Mouse (Mus musculus) liver, embryonic 11.5 days (tissue): ENCODE measurements at regions not wholly inside any gene's neighbourhood (a gene's known extent, or its start where the extent isn't known, plus 50 kb on each side); places are given as distances from the start of the nearest gene placed in this dataset.
A peak's percentile ranks its signal among the peaks of the same experiment; 100 is the strongest.

Experiments used
- ATAC-seq: fragments of 200-750 bp; cut with Nextera tagmentation; replicated peaks from 2 replicates; pipeline ENCODE4 v1.8.0; 2017; ENCODE audit warnings: moderate number of reproducible peaks, mild to moderate bottlenecking, moderate TSS enrichment, moderate library complexity; ENCODE audit not compliant: low FRiP score
- DNase-seq: peaks from one replicate; pipeline ENCODE4 v3.0.0-alpha.2; 2017; ENCODE audit warnings: low spot score
- H3K27ac ChIP-seq: fragments of 300-500 bp; sonication (generic); 2 replicates; pipeline ENCODE4 v1.5.1; 2014; ENCODE audit warnings: mild to moderate bottlenecking, low read depth, low read length, control low read depth
- H3K27me3 ChIP-seq: fragments of 300-500 bp; sonication (generic); replicated peaks from 2 replicates; pipeline ENCODE4 v1.6.1; 2014; ENCODE audit warnings: low read length, mixed read lengths; ENCODE audit not compliant: control insufficient read depth, insufficient read depth
- H3K36me3 ChIP-seq: fragments of 300-500 bp; sonication (generic); 2 replicates; pipeline ENCODE4 v1.6.1; 2014; ENCODE audit warnings: mild to moderate bottlenecking, low read length, moderate library complexity, mixed read lengths; ENCODE audit not compliant: control insufficient read depth, insufficient read depth
- H3K4me1 ChIP-seq: fragments of 300-500 bp; sonication (generic); replicated peaks from 2 replicates; pipeline ENCODE4 v1.6.1; 2014; ENCODE audit warnings: low read length, mixed read lengths; ENCODE audit not compliant: control insufficient read depth, insufficient read depth
- H3K4me2 ChIP-seq: fragments of 300-500 bp; sonication (generic); 2 replicates; pipeline ENCODE4 v1.6.1; 2014; ENCODE audit warnings: mild to moderate bottlenecking, control low read depth, moderate library complexity
- H3K4me3 ChIP-seq: fragments of 300-500 bp; sonication (generic); 2 replicates; pipeline ENCODE4 v1.5.1; 2014; ENCODE audit warnings: low read depth, low read length, control low read depth
- H3K9ac ChIP-seq: fragments of 300-500 bp; sonication (generic); 2 replicates; pipeline ENCODE4 v1.6.1; 2014; ENCODE audit warnings: low read depth, low read length, control low read depth
- H3K9me3 ChIP-seq: fragments of 300-500 bp; sonication (generic); 2 replicates; pipeline ENCODE4 v1.6.1; 2016; ENCODE audit warnings: low read length, inconsistent platforms, mixed read lengths; ENCODE audit not compliant: control insufficient read depth
- WGBS: fragments of 180-500 bp; shearing (Covaris S2); extraction: QIAGEN DNeasy Blood & Tissue Kit; methylation state at CpG from one replicate; pipeline ENCODE4 v1.1.7; 2014; 5-methylcytosine and 5-hydroxymethylcytosine counted together

- Histone ChIP-seq H3K27ac (no peak overlapping the region), H3K4me2 (no peak overlapping the region), H3K9me3 (no peaks in the 10 kb centered on the region), H3K9ac (no peak overlapping the region), H3K27me3 (no peaks in the 10 kb centered on the region), H3K36me3 (no peaks in the 10 kb centered on the region), H3K4me1 (no peaks in the 10 kb centered on the region), H3K4me3 (no peak overlapping the region)
- ATAC-seq, result no peak
- WGBS, result 55% methylated on average over 8 of the region's 8 CpGs
- no peak for DNase-seq
Measured at GRCm38 (mm10) chr13:71148491-71149302, 307.1 kb upstream of the Adamts16 start.

GRCm38 (mm10) chr13:71146859-71147443, 305.3 kb upstream of the Adamts16 start:
- DNase-seq (no peak), ATAC-seq (no peak)
- no peak overlapping the region for H3K4me2 ChIP-seq
- H3K9me3 ChIP-seq, result no peaks in the 10 kb centered on the region
- H3K27ac ChIP-seq, result no peak overlapping the region
- no peak overlapping the region for H3K9ac ChIP-seq
- H3K36me3 ChIP-seq, result no peaks in the 10 kb centered on the region
- no peak overlapping the region for H3K4me3 ChIP-seq
- H3K4me1 ChIP-seq, result no peaks in the 10 kb centered on the region
- 69% methylated on average over 3 of the region's 3 CpGs for WGBS
- H3K27me3 ChIP-seq, result no peaks in the 10 kb centered on the region

GRCm38 (mm10) chr13:71138745-71139312, 297.2 kb upstream of the Adamts16 start:
- H3K9me3 ChIP-seq, result no peaks in the 10 kb centered on the region
- ATAC-seq, result no peak
- DNase-seq, result no peak
- H3K4me2 ChIP-seq, result no peak overlapping the region
- H3K9ac ChIP-seq, result no peak overlapping the region
- no peaks in the 10 kb centered on the region for H3K4me1 ChIP-seq
- H3K27me3 ChIP-seq, result no peaks in the 10 kb centered on the region
- WGBS, result 80% methylated on average over 11 of the region's 11 CpGs
- H3K36me3 ChIP-seq, result no peaks in the 10 kb centered on the region
- H3K27ac ChIP-seq, result no peak overlapping the region
- H3K4me3 ChIP-seq, result no peak overlapping the region

- 68% methylated on average over 5 of the region's 5 CpGs for WGBS
Measured at GRCm38 (mm10) chr13:71135940-71136632, 294.5 kb upstream of the Adamts16 start.

GRCm38 (mm10) chr13:71121484-71121883, 279.9 kb upstream of the Adamts16 start:
- 14% methylated on average over 1 of the region's 1 CpGs for WGBS
- H3K4me2 ChIP-seq, result no peak overlapping the region
- ATAC-seq (no peak), DNase-seq (no peak)
- H3K27ac ChIP-seq, result no peak overlapping the region
- no peaks in the 10 kb centered on the region for H3K27me3 ChIP-seq
- H3K9ac ChIP-seq, result no peak overlapping the region
- H3K4me1 ChIP-seq, result no peaks in the 10 kb centered on the region
- H3K4me3 ChIP-seq, result no peak overlapping the region
- H3K36me3 ChIP-seq, result no peaks in the 10 kb centered on the region
- no peaks in the 10 kb centered on the region for H3K9me3 ChIP-seq

More at GRCm38 (mm10) chr13:71135940-71136632, 294.5 kb upstream of the Adamts16 start:
- DNase-seq, result no peak
- Histone ChIP-seq H3K9me3 (no peaks in the 10 kb centered on the region), H3K27me3 (no peaks in the 10 kb centered on the region), H3K4me3 (no peak overlapping the region), H3K4me1 (no peaks in the 10 kb centered on the region), H3K4me2 (no peak overlapping the region), H3K9ac (no peak overlapping the region), H3K36me3 (no peaks in the 10 kb centered on the region), H3K27ac (no peak overlapping the region)
- ATAC-seq, result no peak

- no peak overlapping the region for H3K9ac ChIP-seq
- no peak for DNase-seq
- H3K4me1 ChIP-seq, result no peaks in the 10 kb centered on the region
- no peak overlapping the region for H3K27ac ChIP-seq
- no peak overlapping the region for H3K4me3 ChIP-seq
- no peaks in the 10 kb centered on the region for H3K27me3 ChIP-seq
- WGBS, result 85% methylated on average over 8 of the region's 8 CpGs
- no peaks in the 10 kb centered on the region for H3K36me3 ChIP-seq
- H3K9me3 ChIP-seq, result no peaks in the 10 kb centered on the region
- ATAC-seq, result no peak
- H3K4me2 ChIP-seq, result no peak overlapping the region
Measured at GRCm38 (mm10) chr13:71108175-71108574, 266.6 kb upstream of the Adamts16 start.

GRCm38 (mm10) chr13:71105229-71105838, 263.7 kb upstream of the Adamts16 start:
- Histone ChIP-seq H3K9me3 (no peaks in the 10 kb centered on the region), H3K27me3 (no peaks in the 10 kb centered on the region), H3K27ac (no peak overlapping the region), H3K4me1 (no peaks in the 10 kb centered on the region), H3K36me3 (no peaks in the 10 kb centered on the region), H3K4me3 (no peak overlapping the region), H3K9ac (no peak overlapping the region), H3K4me2 (peak overlapping the region; percentile 30)
- DNase-seq (peak; percentile 52), ATAC-seq (0 out of 2 replicates have a peak, but pooled peaks have one; percentile 41)
- 17% methylated on average over 18 of the region's 18 CpGs for WGBS

GRCm38 (mm10) chr13:71104419-71105228, 263.0 kb upstream of the Adamts16 start:
- 39% methylated on average over 22 of the region's 22 CpGs for WGBS

More at GRCm38 (mm10) chr13:71104419-71105228, 263.0 kb upstream of the Adamts16 start:
- no peaks in the 10 kb centered on the region for H3K4me1 ChIP-seq
- H3K4me2 ChIP-seq, result peak overlapping the region; percentile 30
- no peak overlapping the region for H3K4me3 ChIP-seq
- no peaks in the 10 kb centered on the region for H3K27me3 ChIP-seq
- DNase-seq (no peak), ATAC-seq (no peak)
- no peak overlapping the region for H3K27ac ChIP-seq
- H3K9me3 ChIP-seq, result no peaks in the 10 kb centered on the region
- H3K9ac ChIP-seq, result no peak overlapping the region
- H3K36me3 ChIP-seq, result no peaks in the 10 kb centered on the region
